Mouse (Mus musculus) lung, adult 2 months (tissue): Measurements from ENCODE around the gene Slc44a4. TPM values are rescaled to one million over a fixed set of nuclear protein-coding genes. Genes with fewer than 3 reads are reported as not detected.
"Not testable (repeated sequence)": the region's sequence is repeated elsewhere in the genome, so short reads cannot be mapped to it uniquely, and the experiment has no call there.

ENCODE experiments used
- DNase-seq: peaks from one replicate; pipeline ENCODE4 v3.0.0; 2022
- H3K4me1 ChIP-seq: fragments of 200-500 bp; 2 replicates; pipeline ENCODE4 v1.6.1; 2011; ENCODE audit warnings: low read length; ENCODE audit not compliant: control insufficient read depth, insufficient read depth
- H3K4me3 ChIP-seq: fragments of 200-500 bp; replicated peaks from 2 replicates; pipeline ENCODE3; 2011; ENCODE audit warnings: low read depth, mild to moderate bottlenecking, control low read depth, low read length; ENCODE audit errors: extremely low read depth
- CTCF ChIP-seq: fragments of 200-500 bp; IDR thresholded peaks from 2 replicates; pipeline ENCODE4 v1.5.1; 2011; ENCODE audit warnings: mild to moderate bottlenecking, low read length, control low read depth; ENCODE audit not compliant: insufficient read depth
- POLR2A ChIP-seq: fragments of 200-500 bp; IDR thresholded peaks from 2 replicates; pipeline ENCODE4 v1.6.1; 2011; ENCODE audit warnings: low read depth, mild to moderate bottlenecking, control low read depth, low read length, borderline replicate concordance; ENCODE audit errors: extremely low read depth
- WGBS: fragments of 180-500 bp; shearing (Covaris S2); methylation state at CpG from one replicate; pipeline ENCODE4 v1.1.7; 2018; 5-methylcytosine and 5-hydroxymethylcytosine counted together
- polyA plus RNA-seq: library from polyadenylated mRNA; depleted of rRNA; stranded (reverse); fragments of >200 nt; gene quantifications from 2 replicates; pipeline ENCODE4 v1.2.3, GENCODE M21; 2012

Gene Slc44a4
- polyA plus RNA-seq, 1 experiment = 11.6 TPM

- no peak for DNase-seq
- no peaks in the 10 kb centered on the region for H3K4me1 ChIP-seq
- no peak overlapping the region for H3K4me3 ChIP-seq
- WGBS = 43% methylated on average over 10 of the region's 10 CpGs
- no peak for TF ChIP-seq CTCF
Observed at GRCm38 (mm10) chr17:34950514-34951455, 36.5 kb downstream of the Slc44a4 start.

DNA sequence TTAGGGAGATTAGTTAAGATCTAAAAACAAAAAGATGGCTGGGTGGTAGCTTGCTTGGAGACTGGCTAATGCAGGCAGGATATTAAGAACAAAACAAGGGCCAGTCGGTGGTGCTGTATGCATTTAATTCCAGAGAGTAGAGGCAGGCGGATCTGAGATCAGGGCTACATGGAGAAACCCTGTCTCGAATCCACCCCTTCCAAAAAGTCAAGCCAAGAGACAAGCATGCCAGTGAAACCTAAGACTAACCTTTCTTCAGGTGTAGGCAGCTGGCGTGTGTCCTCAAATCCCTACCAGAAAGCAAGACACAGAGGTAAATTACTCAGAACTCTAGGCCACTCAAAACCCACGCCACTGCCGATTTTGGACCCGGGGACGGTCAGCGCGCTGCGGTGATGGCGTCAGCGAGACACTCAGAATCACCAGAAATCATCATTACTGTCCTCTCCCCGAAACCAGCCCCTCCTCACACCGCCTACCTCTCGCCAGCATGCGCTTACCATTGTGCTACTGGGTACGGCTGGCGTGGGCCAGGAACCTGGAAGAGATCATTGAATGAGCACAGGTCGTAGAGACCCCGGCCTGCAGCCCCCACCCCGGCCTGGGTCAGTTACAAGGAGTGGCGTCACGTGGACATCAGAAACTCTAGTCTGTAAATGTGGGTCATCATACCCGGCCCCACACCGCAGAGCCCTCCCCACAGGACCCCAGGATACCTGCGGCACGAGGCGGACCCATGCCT is 37.5 kb downstream of the Slc44a4 start:
- no peak for TF ChIP-seq CTCF

DNA sequence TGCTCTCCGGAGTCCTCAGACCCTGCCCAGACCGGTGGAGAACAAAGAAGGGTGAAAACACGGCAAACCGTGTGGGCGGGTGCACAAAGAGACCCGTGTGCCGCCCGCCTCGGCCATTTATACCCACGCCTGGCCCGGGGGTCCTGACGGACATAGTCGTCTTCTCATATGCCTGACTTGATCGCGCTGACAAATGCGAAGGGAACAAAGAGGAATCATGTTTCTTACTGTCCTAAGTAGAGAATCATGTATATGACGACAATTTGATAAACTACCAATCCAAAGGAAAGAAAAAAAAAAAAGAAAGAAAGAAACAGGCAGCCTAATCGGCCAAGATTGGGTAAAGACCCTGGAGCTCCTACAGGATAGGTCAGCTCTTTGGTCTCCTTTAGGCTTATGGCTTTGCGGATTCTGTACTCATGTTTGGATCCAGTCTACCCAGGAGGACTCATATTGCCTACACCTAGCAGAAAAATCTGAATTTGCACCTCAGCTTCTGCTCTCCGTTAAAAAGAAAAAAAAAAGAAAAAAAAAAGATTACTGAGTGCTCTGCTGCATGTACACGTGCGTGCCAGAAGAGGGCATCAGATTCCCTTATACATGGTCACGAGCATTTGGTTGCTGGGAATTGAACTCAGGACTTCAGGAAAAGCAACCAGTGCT is 38.2 kb downstream of the Slc44a4 start:
- Histone ChIP-seq H3K4me3 (peak overlapping the region; percentile 99), H3K4me1 (no peaks in the 10 kb centered on the region)
- WGBS = under 1% methylated on average over 23 of the region's 23 CpGs
- TF ChIP-seq CTCF = peak; percentile 53; the same call in 1 of the 2 replicates
- peak; percentile 85 for TF ChIP-seq POLR2A
- peak; percentile 78 for DNase-seq

More for the DNA sequence above, 37.5 kb downstream of the Slc44a4 start:
- DNase-seq = no peak
- under 1% methylated on average over 29 of the region's 29 CpGs for WGBS
- Histone ChIP-seq H3K4me3 (peak overlapping the region; percentile 99), H3K4me1 (no peaks in the 10 kb centered on the region)

DNA sequence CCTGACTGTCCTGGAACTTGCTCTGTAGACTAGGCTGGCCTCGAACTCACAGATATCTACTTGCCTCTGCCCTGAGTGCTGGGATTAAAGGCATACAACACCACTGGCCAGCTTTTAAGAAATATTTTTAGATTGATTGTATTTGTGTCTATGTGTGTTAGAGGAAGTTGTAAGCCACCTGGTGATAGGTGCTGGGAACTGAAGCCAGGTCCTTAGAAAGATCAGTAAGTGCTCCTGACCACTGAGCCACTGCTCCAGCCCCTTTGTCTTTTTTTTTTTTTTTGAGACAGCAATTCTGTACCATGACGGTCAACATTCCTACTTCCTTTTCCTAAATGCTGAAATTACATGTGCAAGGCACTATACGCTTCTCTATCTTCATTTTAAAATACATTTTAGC is 39.0 kb downstream of the Slc44a4 start:
- 77% methylated on average over 3 of the region's 3 CpGs for WGBS
- DNase-seq = no peak
- H3K4me3 ChIP-seq = no peak overlapping the region
- H3K4me1 ChIP-seq = no peaks in the 10 kb centered on the region
- TF ChIP-seq POLR2A = no peak
- no peak for TF ChIP-seq CTCF

DNA sequence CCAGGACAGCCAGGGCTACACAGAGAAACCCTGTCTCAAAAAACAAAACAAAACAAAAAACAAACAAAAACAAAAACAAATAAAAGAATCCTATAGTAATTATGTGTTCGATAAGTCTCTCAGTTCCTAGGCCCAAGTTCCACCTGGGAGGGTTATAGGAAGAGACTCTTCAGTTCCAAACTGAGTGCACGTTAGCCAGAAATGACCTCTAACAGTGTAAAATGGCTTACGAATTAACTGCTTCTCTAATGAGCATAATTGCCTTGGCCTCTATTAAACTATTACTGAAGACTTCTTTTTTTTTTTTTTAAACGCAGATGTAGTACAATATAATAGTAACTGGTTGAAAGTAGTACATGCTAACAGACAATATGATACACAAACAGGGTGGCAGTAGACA is 39.6 kb downstream of the Slc44a4 start:
- TF ChIP-seq CTCF = no peak
- TF ChIP-seq POLR2A = no peak
- Histone ChIP-seq H3K4me3 (no peak overlapping the region), H3K4me1 (no peaks in the 10 kb centered on the region)
- no peak for DNase-seq
- 87% methylated on average over 4 of the region's 4 CpGs for WGBS

GRCm38 (mm10) chr17:34954831-34955230 is 40.6 kb downstream of the Slc44a4 start:
- 90% methylated on average over 4 of the region's 4 CpGs for WGBS
- H3K4me1 ChIP-seq = no peaks in the 10 kb centered on the region
- H3K4me3 ChIP-seq = no peak overlapping the region
- TF ChIP-seq POLR2A (no peak), CTCF (no peak)
- DNase-seq = no peak

GRCm38 (mm10) chr17:34955884-34956283 is 41.6 kb downstream of the Slc44a4 start:
- TF ChIP-seq CTCF = no peak
- TF ChIP-seq POLR2A = no peak
- Histone ChIP-seq H3K4me1 (no peaks in the 10 kb centered on the region), H3K4me3 (no peak overlapping the region)
- 84% methylated on average over 3 of the region's 3 CpGs for WGBS
- DNase-seq = no peak

GRCm38 (mm10) chr17:34956340-34956739 is 42.1 kb downstream of the Slc44a4 start:
- TF ChIP-seq POLR2A (no peak), CTCF (no peak)
- Histone ChIP-seq H3K4me1 (no peaks in the 10 kb centered on the region), H3K4me3 (no peak overlapping the region)
- DNase-seq = no peak
- WGBS = 18% methylated on average over 1 of the region's 1 CpGs

DNA sequence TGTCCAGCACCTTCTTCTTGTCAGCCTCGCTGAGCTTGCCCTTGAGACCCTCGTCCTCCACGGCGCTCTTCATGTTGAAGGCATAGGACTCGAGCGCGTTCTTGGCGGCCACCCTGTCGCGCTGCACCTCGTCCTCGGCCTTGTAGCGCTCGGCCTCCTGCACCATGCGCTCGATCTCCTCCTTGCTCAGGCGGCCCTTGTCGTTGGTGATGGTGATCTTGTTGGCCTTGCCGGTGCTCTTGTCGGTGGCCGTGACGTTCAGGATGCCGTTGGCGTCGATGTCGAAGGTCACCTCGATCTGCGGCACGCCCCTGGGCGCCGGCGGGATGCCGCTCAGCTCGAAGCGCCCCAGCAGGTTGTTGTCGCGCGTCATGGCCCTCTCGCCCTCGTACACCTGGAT is 43.0 kb downstream of the Slc44a4 start:
- not testable (repeated sequence) for H3K4me1 ChIP-seq, DNase-seq, H3K4me3 ChIP-seq
- WGBS = 9% methylated on average over 30 of the region's 40 CpGs

DNA sequence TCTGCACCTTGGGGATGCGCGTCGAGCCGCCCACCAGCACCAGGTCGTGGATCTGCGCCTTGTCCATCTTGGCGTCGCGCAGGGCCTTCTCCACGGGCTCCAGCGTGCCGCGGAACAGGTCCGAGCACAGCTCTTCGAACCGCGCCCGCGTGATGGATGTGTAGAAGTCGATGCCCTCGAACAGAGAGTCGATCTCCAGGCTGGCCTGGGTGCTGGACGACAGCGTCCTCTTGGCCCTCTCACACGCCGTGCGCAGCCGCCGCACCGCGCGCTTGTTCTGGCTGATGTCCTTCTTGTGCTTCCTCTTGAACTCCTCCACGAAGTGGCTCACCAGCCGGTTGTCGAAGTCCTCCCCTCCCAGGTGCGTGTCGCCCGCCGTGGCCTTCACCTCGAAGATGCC is 43.7 kb downstream of the Slc44a4 start:
- DNase-seq, H3K4me3 ChIP-seq, H3K4me1 ChIP-seq: not testable (repeated sequence)
- 22% methylated on average over 31 of the region's 40 CpGs for WGBS

- not testable (repeated sequence) for DNase-seq, H3K4me1 ChIP-seq
- 0% methylated on average over 20 of the region's 47 CpGs for WGBS
Observed at GRCm38 (mm10) chr17:34958734-34959129, 44.5 kb downstream of the Slc44a4 start.

More at GRCm38 (mm10) chr17:34958734-34959129, 44.5 kb downstream of the Slc44a4 start:
- peak overlapping the region; percentile 67 for H3K4me3 ChIP-seq
